ENCODE assay signal across 21 mouse cellular contexts in the genomic region with DNA sequence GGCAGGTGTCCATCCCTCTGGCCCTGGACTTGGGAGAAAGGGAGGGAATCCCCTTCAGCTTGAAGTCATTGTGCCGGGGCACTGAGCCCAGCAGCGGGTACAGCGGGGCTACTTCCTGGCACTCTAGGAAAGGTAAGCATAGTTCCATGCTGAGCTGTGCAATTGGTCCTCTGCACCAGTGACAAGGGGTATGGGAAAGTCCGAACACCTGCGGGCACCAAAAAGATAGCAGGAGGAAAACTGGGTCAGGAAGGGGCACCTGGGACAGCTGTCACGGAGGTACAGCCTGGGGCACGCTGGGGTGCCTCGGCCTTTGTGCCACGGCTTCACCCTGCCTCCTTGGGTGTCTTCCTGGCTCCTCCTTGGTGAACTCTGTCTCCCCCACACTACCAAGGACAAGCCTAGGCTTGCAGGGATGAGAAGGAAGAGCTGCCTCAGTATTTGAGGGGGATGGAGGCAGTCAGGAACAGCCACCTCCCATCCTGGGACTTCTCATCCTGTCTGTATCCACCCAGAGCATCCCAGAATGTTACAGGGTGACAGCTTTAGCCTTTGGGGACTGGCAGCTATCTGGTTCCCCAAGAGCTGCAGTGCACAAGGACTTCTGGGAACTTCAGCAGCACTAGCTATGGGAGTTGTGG. TPM values are rescaled to one million over a fixed set of nuclear protein-coding genes. Genes with fewer than 3 reads are reported as not detected.
DNase-seq lines count a peak whose midpoint lies in the region; TF ChIP-seq lines count a peak whose summit lies in the region.
"Had no signal": no experiment of that assay in that cellular context is flagged by ENCODE, and none has a peak within 500 bp of the region (broad histone marks: within the 10 kb centered on the region; RNA-seq: fewer than 3 reads in every experiment).

No protein-coding gene starts in this region.

- TF ChIP-seq POLR2A in thymus, adult 2 months (IDR thresholded peaks at IDR 0.05; ENCODE audit: control insufficient read depth, extremely low read depth, insufficient read depth, low read length, poor library complexity): no peak

- TF ChIP-seq CTCF in E14TG2a.4 (conservative IDR thresholded peaks at IDR 0.05; ENCODE audit: low read length): no peak
- TF ChIP-seq CTCF in thymus, adult 2 months (IDR thresholded peaks at IDR 0.05; ENCODE audit: borderline replicate concordance, control insufficient read depth, extremely low read depth, insufficient read depth, low read length, poor library complexity): no peak

- H3K4me3 ChIP-seq in E14TG2a.4 (replicated peaks; ENCODE audit: low read length): peak overlapping the region; percentile 52
- H3K4me3 ChIP-seq in embryonic facial prominence, embryonic 10.5 days: no peak overlapping the region
- no peak overlapping the region for H3K4me3 ChIP-seq in thymus, adult 2 months (ENCODE audit: control insufficient read depth, insufficient read depth, low read length)
- H3K4me3 ChIP-seq: forebrain, embryonic 12.5 days; heart, embryonic 15.5 days; hindbrain, embryonic 13.5 days; limb, embryonic 13.5 days; liver, embryonic 15.5 days; midbrain, embryonic 13.5 days; stomach, embryonic 15.5 days had no signal

- H3K9me3 ChIP-seq in E14TG2a.4 (ENCODE audit: low read length): no peaks in the 10 kb centered on the region
- no peaks in the 10 kb centered on the region for H3K9me3 ChIP-seq in embryonic facial prominence, embryonic 10.5 days
- H3K9me3 ChIP-seq: forebrain, embryonic 12.5 days; heart, embryonic 15.5 days; hindbrain, embryonic 13.5 days; limb, embryonic 13.5 days; liver, embryonic 15.5 days; midbrain, embryonic 13.5 days; stomach, embryonic 15.5 days had no signal

- H3K4me1 ChIP-seq in E14TG2a.4 (replicated peaks; ENCODE audit: low read depth, low read length): peaks cover 73% of the 10 kb centered on the region
- H3K4me1 ChIP-seq in embryonic facial prominence, embryonic 10.5 days: peaks cover 72% of the 10 kb centered on the region
- peaks cover 64% of the 10 kb centered on the region for H3K4me1 ChIP-seq in thymus, adult 2 months (replicated peaks; ENCODE audit: control insufficient read depth, insufficient read depth, low read length)

- H3K36me3 ChIP-seq in E14TG2a.4 (ENCODE audit: insufficient read depth, low read length): peaks cover 12% of the 10 kb centered on the region; the same call in 1 of the 2 replicates
- H3K36me3 ChIP-seq in embryonic facial prominence, embryonic 10.5 days (replicated peaks): no peaks in the 10 kb centered on the region
- peaks cover 1% of the 10 kb centered on the region; the same call in 1 of the 2 replicates for H3K36me3 ChIP-seq in thymus, adult 2 months (ENCODE audit: control insufficient read depth, insufficient read depth, low read length)
- H3K36me3 ChIP-seq: forebrain, embryonic 12.5 days; heart, embryonic 15.5 days; hindbrain, embryonic 13.5 days; limb, embryonic 13.5 days; liver, embryonic 15.5 days; midbrain, embryonic 13.5 days; stomach, embryonic 15.5 days had no signal

- H3K27me3 ChIP-seq in E14TG2a.4 (ENCODE audit: insufficient read depth, low read length): peaks cover 21% of the 10 kb centered on the region
- peaks cover 48% of the 10 kb centered on the region for H3K27me3 ChIP-seq in embryonic facial prominence, embryonic 10.5 days (replicated peaks; ENCODE audit: low read depth, poor library complexity, severe bottlenecking)
- H3K27me3 ChIP-seq in thymus, adult 2 months (ENCODE audit: control insufficient read depth, insufficient read depth, low read length): no peaks in the 10 kb centered on the region

- DNase-seq in CD4-positive helper T cell, adult 2 months (ENCODE audit: low read depth, low spot score): peak; percentile 49
- no peak for DNase-seq in embryonic facial prominence, embryonic 10.5 days (ENCODE audit: low spot score)
- peak; percentile 53 for DNase-seq in thymus, adult 2 months
- DNase-seq in left cerebral cortex, adult 11 months (ENCODE audit: low spot score): no peak
- no peak for DNase-seq in cerebellum, postnatal 14 days
- DNase-seq in Muller cell, postnatal 12 days (ENCODE audit: inconsistent ontology term): no peak
- DNase-seq: adrenal gland, postnatal 36 days; cerebellum, postnatal 25 days; heart, adult 18-20 months; kidney, adult 2 months; lung, postnatal 10 days; spleen, adult 18-20 months had no signal

- H3K27ac ChIP-seq in embryonic facial prominence, embryonic 10.5 days (replicated peaks): 0 out of 2 replicates have a peak overlapping the region, but pooled peaks have one; percentile 0
- H3K27ac ChIP-seq in thymus, adult 2 months (ENCODE audit: control insufficient read depth, insufficient read depth, low read length): peak overlapping the region; percentile 50
- H3K27ac ChIP-seq: forebrain, embryonic 12.5 days; heart, embryonic 15.5 days; hindbrain, embryonic 13.5 days; limb, embryonic 13.5 days; liver, embryonic 15.5 days; midbrain, embryonic 13.5 days; stomach, embryonic 15.5 days had no signal

- 56% methylated on average over 9 of the region's 9 CpGs for WGBS in embryonic facial prominence, embryonic 10.5 days
- WGBS in thymus, adult 2 months: 10% methylated on average over 9 of the region's 9 CpGs

RNA-seq across cellular contexts. Expression of gene Ptpn7, which starts 2.8 kb away (rescaled TPM):
- 1.3 and 2.1 TPM in 2 replicates for polyA plus RNA-seq in embryonic facial prominence, embryonic 10.5 days (2016; fragmentation: Nextera tagmentation; extraction: Ambion mirVana)
- polyA plus RNA-seq in thymus, adult 2 months (2012; rRNA removed): 219 and 275 TPM in 2 replicates

RNA-seq across cellular contexts. Expression of gene Arl8a, which starts 17.0 kb away (rescaled TPM):
- polyA plus RNA-seq in embryonic facial prominence, embryonic 10.5 days (2016; fragmentation: Nextera tagmentation; extraction: Ambion mirVana): 48.3 and 50.3 TPM in 2 replicates
- polyA plus RNA-seq in thymus, adult 2 months (2012; rRNA removed): 54.7 and 59.4 TPM in 2 replicates

RNA-seq across cellular contexts. Expression of gene Lgr6, which starts 24.6 kb away (rescaled TPM):
- 0.73 and 1.1 TPM in 2 replicates for polyA plus RNA-seq in embryonic facial prominence, embryonic 10.5 days (2016; fragmentation: Nextera tagmentation; extraction: Ambion mirVana)
- polyA plus RNA-seq in thymus, adult 2 months (2012; rRNA removed): 1.3 and 1.5 TPM in 2 replicates

RNA-seq across cellular contexts. Expression of gene Gpr37l1, which starts 37.8 kb away (rescaled TPM):
- not detected in 2 replicates for polyA plus RNA-seq in embryonic facial prominence, embryonic 10.5 days (2016; fragmentation: Nextera tagmentation; extraction: Ambion mirVana)
- polyA plus RNA-seq in thymus, adult 2 months (2012; rRNA removed): 0.50 and 0.77 TPM in 2 replicates
- polyA plus RNA-seq: embryonic facial prominence, embryonic 11.5 days; forebrain, embryonic 12.5 days; heart, embryonic 15.5 days; liver, embryonic 15.5 days had no signal

Comparison
In these comparisons a context has a peak if more than half of its experiments do, and no peak if none do; other contexts are left out.
1. DNase-seq: peak in CD4-positive helper T cell, adult 2 months (single experiment) and thymus, adult 2 months (single experiment); none in embryonic facial prominence, embryonic 10.5 days (single experiment), left cerebral cortex, adult 11 months (single experiment), cerebellum, postnatal 14 days (0 of 2) and Muller cell, postnatal 12 days (single experiment).
2. RNA of gene Ptpn7, which starts 2.8 kb away (polyA plus RNA-seq): 219 to 275 TPM in thymus, adult 2 months; 1.3 to 2.1 TPM in embryonic facial prominence, embryonic 10.5 days; every median in the first group is over 10 times any median in the second.